Mouse (Mus musculus) liver, embryonic 16.5 days (tissue): ENCODE results near the gene Gm10031. TPM values are rescaled to one million over a fixed set of nuclear protein-coding genes. Genes with fewer than 3 reads are reported as not detected.

Experiments used
- ATAC-seq: fragments of 200-750 bp; cut with Nextera tagmentation; 2 replicates; pipeline ENCODE4 v1.8.0; 2017; ENCODE audit warnings: low read depth, mild to moderate bottlenecking, moderate number of reproducible peaks, moderate library complexity
- H3K27ac ChIP-seq: fragments of 300-500 bp; sonication (generic); 2 replicates; pipeline ENCODE4 v1.5.1; 2014; ENCODE audit warnings: mild to moderate bottlenecking, low read length
- H3K27me3 ChIP-seq: fragments of 300-500 bp; sonication (generic); 2 replicates; pipeline ENCODE4 v1.6.1; 2014; ENCODE audit warnings: low read depth, low read length, mixed read lengths; ENCODE audit not compliant: control insufficient read depth, insufficient read depth
- H3K36me3 ChIP-seq: fragments of 300-500 bp; sonication (generic); 2 replicates; pipeline ENCODE4 v1.6.1; 2014; ENCODE audit warnings: mild to moderate bottlenecking; ENCODE audit not compliant: control insufficient read depth, insufficient read depth
- H3K4me1 ChIP-seq: fragments of 300-500 bp; sonication (generic); 2 replicates; pipeline ENCODE4 v1.6.1; 2014; ENCODE audit warnings: low read depth, low read length, mixed read lengths; ENCODE audit not compliant: control insufficient read depth
- H3K4me2 ChIP-seq: fragments of 300-500 bp; sonication (generic); 2 replicates; pipeline ENCODE4 v1.6.1; 2014; ENCODE audit warnings: low read depth, low read length, mixed read lengths
- H3K4me3 ChIP-seq: fragments of 300-500 bp; sonication (generic); 2 replicates; pipeline ENCODE4 v1.5.1; 2014; ENCODE audit warnings: low read depth, mild to moderate bottlenecking, low read length
- H3K9ac ChIP-seq: fragments of 300-500 bp; sonication (generic); 2 replicates; pipeline ENCODE4 v1.6.1; 2014; ENCODE audit warnings: low read depth, low read length
- H3K9me3 ChIP-seq: fragments of 300-500 bp; sonication (generic); replicated peaks from 2 replicates; pipeline ENCODE4 v1.6.1; 2016; ENCODE audit warnings: low read length; ENCODE audit not compliant: control insufficient read depth
- WGBS: fragments of 180-500 bp; shearing (Covaris S2); extraction: QIAGEN DNeasy Blood & Tissue Kit; methylation state at CpG from one replicate; pipeline ENCODE4 v1.1.7; 2014; ENCODE audit not compliant: insufficient replicate concordance; 5-methylcytosine and 5-hydroxymethylcytosine counted together
- polyA plus RNA-seq: library from polyadenylated mRNA; unstranded; fragments of >200 nt; fragmentation: Nextera tagmentation; extraction: Ambion mirVana; gene quantifications from 2 replicates; pipeline ENCODE4 v1.2.1, GENCODE M21; 2015

Gm10031 gene
- polyA plus RNA-seq, 1 experiment from 2014 or later, result 0.14 TPM

DNA sequence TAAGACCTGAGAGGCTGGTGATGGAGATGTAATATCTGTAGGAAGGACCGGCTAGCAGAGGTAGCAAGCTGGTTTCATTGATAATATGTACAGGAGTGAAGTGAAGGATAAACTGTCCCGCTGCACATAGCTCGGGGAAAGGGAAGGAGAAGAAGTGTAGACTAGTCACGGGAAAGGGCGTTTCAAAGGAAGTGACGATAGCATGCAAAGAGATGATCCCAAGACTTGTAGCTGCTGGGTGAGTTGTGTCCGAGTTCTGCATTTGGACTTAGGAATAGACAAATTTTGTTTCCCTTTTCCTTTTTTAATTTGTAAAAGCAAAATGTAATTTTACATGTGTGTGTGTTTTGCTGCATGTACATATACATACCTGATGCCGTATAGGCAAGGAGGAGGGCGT lies 36.7 kb downstream of the Gm10031 start:
- no peaks in the 10 kb centered on the region for H3K36me3 ChIP-seq
- ATAC-seq, result no peak
- no peak overlapping the region for H3K4me2 ChIP-seq
- H3K4me1 ChIP-seq, result peaks cover 13% of the 10 kb centered on the region
- H3K27ac ChIP-seq, result no peak overlapping the region
- no peak overlapping the region for H3K4me3 ChIP-seq
- H3K9ac ChIP-seq, result no peak overlapping the region
- H3K27me3 ChIP-seq, result no peaks in the 10 kb centered on the region
- H3K9me3 ChIP-seq, result no peaks in the 10 kb centered on the region
- WGBS, result 70% methylated on average over 9 of the region's 9 CpGs

- H3K27me3 ChIP-seq, result no peaks in the 10 kb centered on the region
- H3K27ac ChIP-seq, result no peak overlapping the region
- H3K4me2 ChIP-seq, result no peak overlapping the region
- H3K4me3 ChIP-seq, result no peak overlapping the region
- no peak overlapping the region for H3K9ac ChIP-seq
- no peaks in the 10 kb centered on the region for H3K36me3 ChIP-seq
- H3K9me3 ChIP-seq, result no peaks in the 10 kb centered on the region
- ATAC-seq, result no peak
- peaks cover 4% of the 10 kb centered on the region for H3K4me1 ChIP-seq
- 68% methylated on average over 2 of the region's 2 CpGs for WGBS
Observed at GRCm38 (mm10) chr1:156565328-156565727, 41.5 kb downstream of the Gm10031 start.

- Histone ChIP-seq H3K27me3 (no peaks in the 10 kb centered on the region), H3K9ac (no peak overlapping the region), H3K27ac (no peak overlapping the region), H3K4me1 (peaks cover 2% of the 10 kb centered on the region; the same call in 1 of the 2 replicates), H3K4me3 (no peak overlapping the region), H3K9me3 (no peaks in the 10 kb centered on the region), H3K36me3 (no peaks in the 10 kb centered on the region), H3K4me2 (no peak overlapping the region)
- 75% methylated on average over 3 of the region's 3 CpGs for WGBS
- no peak for ATAC-seq
Observed at GRCm38 (mm10) chr1:156566132-156566531, 42.3 kb downstream of the Gm10031 start.

DNA sequence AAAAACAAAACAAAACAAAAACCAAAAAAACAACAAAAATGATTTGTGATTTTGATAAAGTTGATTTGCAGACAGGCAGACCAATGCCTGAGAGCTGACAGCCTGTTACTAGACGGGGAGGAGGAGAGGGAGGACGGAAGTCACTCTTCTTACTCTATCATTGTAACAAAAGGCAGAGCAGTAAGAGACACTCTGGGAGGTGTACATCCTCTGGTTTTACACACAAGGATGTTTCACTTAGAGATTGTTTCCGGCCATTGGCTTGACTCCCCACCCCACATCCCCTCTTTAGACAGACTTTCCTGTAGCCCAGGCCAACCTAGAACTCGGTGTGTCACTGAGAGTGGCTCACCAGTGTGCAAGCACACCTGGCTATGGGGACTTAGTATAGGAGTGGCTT lies 45.8 kb downstream of the Gm10031 start:
- H3K4me2 ChIP-seq, result no peak overlapping the region
- H3K27ac ChIP-seq, result no peak overlapping the region
- WGBS, result 63% methylated on average over 4 of the region's 4 CpGs
- H3K36me3 ChIP-seq, result no peaks in the 10 kb centered on the region
- no peak overlapping the region for H3K9ac ChIP-seq
- ATAC-seq, result no peak
- no peaks in the 10 kb centered on the region for H3K4me1 ChIP-seq
- no peaks in the 10 kb centered on the region for H3K9me3 ChIP-seq
- no peaks in the 10 kb centered on the region for H3K27me3 ChIP-seq
- no peak overlapping the region for H3K4me3 ChIP-seq

DNA sequence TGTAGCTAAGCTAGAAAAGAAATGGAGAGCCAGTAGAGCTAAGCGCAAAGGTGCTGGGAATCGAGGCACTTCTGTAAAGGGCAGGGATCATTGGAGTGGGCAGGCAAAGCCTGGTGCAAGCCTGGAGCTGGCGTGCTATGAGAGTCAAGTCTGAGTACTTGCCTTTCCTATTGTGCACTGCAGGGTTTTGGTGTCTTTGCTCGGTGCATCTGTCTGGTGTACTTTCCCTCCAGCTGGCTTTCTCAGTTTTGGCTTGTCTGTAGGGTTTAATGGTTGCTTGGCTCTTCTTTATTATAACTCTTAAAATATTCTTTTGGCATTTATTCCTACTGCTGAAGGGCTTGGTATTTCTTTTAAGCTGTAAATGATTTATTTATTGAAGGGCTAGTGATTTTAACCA lies 49.1 kb downstream of the Gm10031 start:
- Histone ChIP-seq H3K4me3 (no peak overlapping the region), H3K27ac (no peak overlapping the region), H3K4me2 (no peak overlapping the region), H3K36me3 (no peaks in the 10 kb centered on the region), H3K27me3 (no peaks in the 10 kb centered on the region), H3K9ac (no peak overlapping the region), H3K4me1 (no peaks in the 10 kb centered on the region; the same call in 1 of the 2 replicates), H3K9me3 (no peaks in the 10 kb centered on the region)
- no peak for ATAC-seq
- WGBS, result 57% methylated on average over 4 of the region's 4 CpGs

Other genes with a start within 250 kb of the Gm10031 start
- 0.04 and 0.07 TPM in 2 replicates for gene Tdrd5, start 220.3 kb upstream of the Gm10031 start, polyA plus RNA-seq
- 0.02 TPM in 1 of 2 replicates, not detected in the other for gene Nphs2, start 213.3 kb upstream of the Gm10031 start, polyA plus RNA-seq
- 452 and 507 TPM in 2 replicates for gene Gm2000, start 158.0 kb upstream of the Gm10031 start, polyA plus RNA-seq
- gene Axdnd1, start 102.9 kb upstream of the Gm10031 start, polyA plus RNA-seq, result 0.08 and 0.21 TPM in 2 replicates
- 25.4 and 26.1 TPM in 2 replicates for gene Soat1, start 49.7 kb upstream of the Gm10031 start, polyA plus RNA-seq
- 0.79 and 0.87 TPM in 2 replicates for gene Abl2, start 34.8 kb downstream of the Gm10031 start, polyA plus RNA-seq
- 3.7 and 3.9 TPM in 2 replicates for gene Tor3a, start 150.3 kb downstream of the Gm10031 start, polyA plus RNA-seq
- gene Fam20b, start 195.1 kb downstream of the Gm10031 start, polyA plus RNA-seq, result 7.2 and 8.0 TPM in 2 replicates